Mouse (Mus musculus): ENCODE results near the gene Ncbp1.

GRCm38 (mm10) chr4:46185890-46186289, 47.5 kb downstream of the Ncbp1 start:
- no peak for TF ChIP-seq CTCF (IDR thresholded peaks at IDR 0.05; ENCODE audit: borderline replicate concordance, insufficient read depth, low read length)
- no peak for TF ChIP-seq POLR2A (IDR thresholded peaks at IDR 0.05; ENCODE audit: low read depth, low read length)
